Mouse (Mus musculus) brown adipose tissue, adult 24 weeks (tissue): ENCODE data around the gene Snx9. TPM values are rescaled to one million over a fixed set of nuclear protein-coding genes. Genes with fewer than 3 reads are reported as not detected.
A peak's percentile ranks its signal among the peaks of the same experiment; 100 is the strongest.

ENCODE experiments used
- H3K27ac ChIP-seq: fragments of 200-500 bp; replicated peaks from 2 replicates; pipeline ENCODE4 v1.5.1; 2012; ENCODE audit warnings: low read depth, mild to moderate bottlenecking, low read length
- H3K4me1 ChIP-seq: fragments of 200-500 bp; 2 replicates; pipeline ENCODE4 v1.6.1; 2012; ENCODE audit warnings: low read length, mixed read lengths; ENCODE audit not compliant: control insufficient read depth, insufficient read depth, insufficient read length
- H3K4me3 ChIP-seq: fragments of 200-500 bp; 2 replicates; pipeline ENCODE4 v1.5.1; 2012; ENCODE audit warnings: low read depth, mild to moderate bottlenecking, low read length, moderate library complexity; ENCODE audit not compliant: insufficient read depth
- polyA plus RNA-seq: library from polyadenylated mRNA; stranded (reverse); fragments of >200 nt; gene quantifications from 2 replicates; pipeline ENCODE4 v1.2.4, GENCODE M21; 2012; ENCODE audit not compliant: missing spikeins, insufficient read depth, insufficient read length

The Snx9 gene
- polyA plus RNA-seq, 1 experiment: 49.4 TPM

DNA sequence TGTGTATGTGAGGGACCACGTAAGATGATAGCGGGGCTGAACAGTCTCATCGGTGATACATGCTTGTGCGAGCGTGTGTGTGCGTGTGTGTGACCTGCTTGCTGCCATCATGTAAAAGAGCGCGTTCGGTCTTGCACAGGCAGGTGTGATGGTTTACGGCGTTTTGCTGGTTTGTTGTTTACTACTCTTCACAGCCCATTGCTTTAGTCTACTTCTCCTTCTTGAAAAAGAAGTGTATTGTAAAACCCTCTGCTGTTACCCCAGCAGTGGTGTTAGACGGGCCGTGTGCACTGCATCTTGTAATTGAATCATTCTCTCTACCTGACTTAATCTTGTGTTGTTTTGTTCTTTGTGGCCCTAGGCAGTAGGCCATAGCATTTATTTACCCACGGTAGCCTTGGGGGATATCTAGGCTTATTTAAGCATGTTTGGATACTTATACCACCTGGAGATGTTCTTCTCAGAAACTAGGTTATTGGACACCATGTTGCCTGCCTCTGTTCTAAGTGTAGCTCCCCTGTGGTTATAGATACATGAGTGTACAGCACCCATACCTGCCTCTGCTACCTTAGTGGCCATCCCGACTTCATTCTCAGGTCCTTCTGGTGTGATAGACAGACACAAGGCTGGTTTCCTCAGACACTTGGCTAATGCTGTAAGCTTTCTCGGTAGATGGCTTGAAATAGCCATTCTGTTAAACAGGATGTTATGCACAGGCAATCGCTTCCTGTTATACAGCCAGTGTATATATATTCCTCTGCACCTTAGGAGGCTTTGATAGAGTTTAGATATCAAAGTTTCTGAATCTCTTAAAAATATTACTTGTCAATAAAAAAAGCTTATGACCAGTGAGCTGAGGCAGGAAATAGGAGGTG, 56.4 kb downstream of the Snx9 start:
- Histone ChIP-seq H3K4me1 (peaks cover 8% of the 10 kb centered on the region), H3K4me3 (no peak overlapping the region)

DNA sequence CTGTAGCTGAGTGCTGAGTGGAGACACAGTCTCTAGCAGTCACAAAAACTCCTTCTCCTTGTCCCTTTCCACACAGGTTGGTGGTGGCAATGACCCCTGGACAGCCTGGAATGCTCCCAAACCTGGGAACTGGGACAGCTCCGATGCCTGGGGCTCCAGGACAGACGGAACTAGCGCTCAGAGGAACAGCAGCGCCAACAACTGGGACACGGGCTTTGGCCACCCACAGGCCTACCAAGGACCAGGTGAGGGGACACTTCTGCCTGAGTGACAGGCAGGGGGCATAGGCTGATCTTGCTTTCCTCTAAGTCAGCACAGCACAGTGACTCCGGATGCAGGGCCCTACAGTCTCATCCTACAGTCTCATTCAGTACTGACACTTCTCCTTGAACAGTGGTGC, 58.1 kb downstream of the Snx9 start:
- Histone ChIP-seq H3K27ac (no peak overlapping the region), H3K4me3 (no peak overlapping the region), H3K4me1 (0 out of 2 replicates have a peak, but pooled peaks cover 2% of the 10 kb centered on the region)

More for the DNA sequence above, 56.4 kb downstream of the Snx9 start:
- H3K27ac ChIP-seq: no peak overlapping the region

DNA sequence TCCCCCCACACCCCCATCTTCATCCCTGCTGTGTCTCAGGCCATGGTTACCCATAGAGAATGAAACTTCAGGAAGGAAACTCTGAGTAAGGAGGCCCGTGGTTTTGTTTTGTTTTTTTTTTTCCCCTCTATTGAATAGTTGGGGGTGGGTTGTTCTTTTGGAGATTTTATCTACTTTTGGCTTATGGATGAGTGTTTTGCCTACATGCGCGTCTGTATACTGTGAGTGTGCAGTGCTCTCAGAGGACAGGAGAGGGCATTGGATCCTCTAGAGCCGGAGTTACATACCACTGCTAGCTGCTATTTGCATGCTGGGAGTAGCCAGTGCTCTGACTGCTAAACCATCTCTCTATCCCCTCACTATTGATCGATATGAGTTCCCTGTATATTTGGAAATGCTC, 60.3 kb downstream of the Snx9 start:
- Histone ChIP-seq H3K27ac (no peak overlapping the region), H3K4me1 (0 out of 2 replicates have a peak, but pooled peaks cover 2% of the 10 kb centered on the region), H3K4me3 (no peak overlapping the region)

DNA sequence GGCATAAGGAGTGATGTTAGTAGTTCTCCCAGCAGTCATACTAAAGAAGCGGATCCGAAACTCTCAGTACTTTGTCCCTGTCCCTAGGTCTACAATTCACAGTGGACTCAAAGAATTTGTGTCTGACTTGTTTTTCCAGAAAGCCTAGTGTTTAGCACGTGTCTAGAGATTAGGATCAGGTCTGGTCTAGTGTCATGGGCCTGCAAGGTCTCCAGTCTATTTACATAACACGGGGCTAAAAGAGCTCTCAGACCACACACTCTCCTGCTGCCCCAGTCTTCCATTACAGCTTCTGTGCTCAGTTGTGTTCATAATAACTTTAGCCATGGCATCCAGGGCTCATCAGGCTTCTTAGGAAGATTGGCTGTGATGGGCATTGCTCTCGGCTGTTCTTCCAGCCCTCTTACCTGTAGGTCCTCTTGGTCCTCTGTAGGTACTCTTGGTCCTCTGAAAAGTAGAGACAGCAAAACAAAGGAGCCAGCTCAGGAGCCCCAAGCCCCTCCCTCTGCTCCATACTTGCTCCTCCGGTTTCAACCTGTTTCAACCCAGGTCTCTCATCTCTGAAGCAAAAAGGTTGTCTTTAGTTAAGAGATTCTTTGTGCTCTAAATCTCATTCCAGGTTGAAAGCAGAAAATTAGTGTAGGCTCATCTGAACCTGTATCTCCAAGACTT, 62.6 kb downstream of the Snx9 start:
- Histone ChIP-seq H3K27ac (no peak overlapping the region), H3K4me3 (no peak overlapping the region), H3K4me1 (no peaks in the 10 kb centered on the region)

DNA sequence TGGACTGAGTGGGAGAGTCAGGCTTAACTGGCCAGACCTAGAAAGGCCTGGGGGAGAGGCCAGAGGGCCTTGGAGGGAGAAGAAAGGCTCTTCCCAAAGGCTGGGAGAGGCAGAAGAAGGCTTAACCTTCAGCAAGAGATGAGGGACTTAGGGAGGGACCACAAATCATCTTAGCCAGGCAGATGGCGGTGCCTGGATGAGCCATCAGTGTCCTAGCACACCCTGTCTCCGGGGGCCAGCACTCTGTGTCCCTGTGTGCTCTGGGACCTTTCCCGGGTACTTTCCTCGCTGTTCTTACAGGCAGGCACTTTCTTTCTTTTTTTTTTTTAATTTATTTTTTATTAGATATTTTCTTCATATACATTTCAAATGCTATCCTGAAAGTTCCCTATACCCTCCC, 68.6 kb downstream of the Snx9 start:
- H3K4me3 ChIP-seq: no peak overlapping the region
- no peak overlapping the region for H3K27ac ChIP-seq
- no peaks in the 10 kb centered on the region; the same call in 1 of the 2 replicates for H3K4me1 ChIP-seq

DNA sequence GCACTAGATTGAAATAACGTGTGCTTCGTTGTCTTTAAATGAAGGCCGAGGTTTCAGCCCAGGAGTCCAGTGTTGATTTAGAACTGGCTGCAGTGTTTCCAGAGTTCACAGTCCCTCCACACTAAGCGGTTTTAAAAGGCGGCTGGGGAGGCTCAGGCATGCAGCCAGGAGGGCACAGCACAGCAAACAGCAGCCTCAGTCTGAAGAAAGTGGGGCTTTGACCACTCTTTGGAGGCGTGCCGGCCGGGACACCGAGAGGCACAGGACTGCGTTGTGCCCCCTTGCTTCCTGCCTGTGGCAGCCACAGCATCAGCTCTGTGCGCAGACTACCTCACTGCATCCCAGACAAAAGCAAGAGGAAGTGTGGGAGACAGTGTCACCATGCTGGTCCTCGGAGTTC, 70.5 kb downstream of the Snx9 start:
- Histone ChIP-seq H3K4me3 (no peak overlapping the region), H3K4me1 (no peaks in the 10 kb centered on the region; the same call in 1 of the 2 replicates), H3K27ac (no peak overlapping the region)

DNA sequence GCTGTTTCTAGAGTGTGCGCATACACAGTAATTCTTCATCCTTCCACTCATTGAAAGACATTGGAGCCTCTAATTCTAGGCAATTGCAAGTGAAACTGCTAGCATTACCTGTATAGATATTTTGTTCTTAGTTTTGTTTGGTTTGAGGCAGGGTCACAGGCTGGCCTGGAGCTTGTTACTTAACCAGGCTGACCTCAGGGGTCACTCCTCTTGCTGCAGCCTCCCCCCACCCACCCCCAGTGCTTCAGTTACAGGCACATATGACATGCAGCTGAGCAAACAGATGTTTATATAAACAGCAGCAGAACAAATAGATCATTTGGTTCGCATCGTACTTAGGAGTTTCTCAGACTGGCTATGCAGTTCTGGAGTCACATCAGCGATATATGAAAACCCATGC, 71.7 kb downstream of the Snx9 start:
- Histone ChIP-seq H3K4me3 (no peak overlapping the region), H3K27ac (no peak overlapping the region), H3K4me1 (no peaks in the 10 kb centered on the region; the same call in 1 of the 2 replicates)

DNA sequence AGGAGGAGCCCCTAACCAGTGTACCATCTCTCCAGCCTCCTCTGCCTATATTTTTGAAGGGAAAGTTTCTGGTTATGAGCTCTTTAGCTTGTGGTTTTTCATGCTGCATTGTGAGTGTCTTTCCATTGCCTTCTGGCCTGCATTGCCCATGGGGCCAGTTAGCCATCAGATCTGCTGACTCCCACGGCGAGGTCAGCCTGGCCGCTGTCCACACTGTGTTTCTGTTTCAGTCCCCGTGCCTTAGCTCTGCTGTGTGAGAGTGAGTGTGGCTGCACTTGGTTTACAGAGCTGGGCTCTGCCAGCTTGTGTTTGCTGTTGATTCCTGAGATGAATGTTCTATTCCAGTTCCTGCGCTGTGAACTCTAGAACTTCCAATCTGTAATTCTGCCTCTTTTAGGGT, 73.1 kb downstream of the Snx9 start:
- H3K4me3 ChIP-seq: no peak overlapping the region
- no peak overlapping the region for H3K27ac ChIP-seq
- H3K4me1 ChIP-seq: no peaks in the 10 kb centered on the region; the same call in 1 of the 2 replicates

DNA sequence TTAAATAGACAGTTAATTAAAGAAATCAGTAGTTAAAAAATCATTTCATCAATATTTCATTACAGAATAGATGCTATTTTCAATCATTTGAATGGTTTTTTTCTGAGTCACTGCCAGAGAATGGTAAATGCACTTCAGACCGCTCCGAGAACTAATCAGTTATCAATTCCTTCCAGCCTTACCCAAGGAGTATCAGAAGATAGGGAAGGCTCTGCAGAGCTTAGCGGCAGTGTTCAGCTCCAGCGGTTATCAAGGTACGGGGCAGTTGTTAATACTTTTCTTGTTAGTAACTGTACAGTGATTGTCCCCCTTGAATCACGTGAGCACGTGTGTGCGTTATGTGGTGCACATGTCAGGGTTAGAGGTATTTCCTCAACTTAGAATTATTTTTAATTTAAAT, 80.8 kb downstream of the Snx9 start:
- H3K4me3 ChIP-seq: no peak overlapping the region
- H3K27ac ChIP-seq: no peak overlapping the region
- no peaks in the 10 kb centered on the region for H3K4me1 ChIP-seq

DNA sequence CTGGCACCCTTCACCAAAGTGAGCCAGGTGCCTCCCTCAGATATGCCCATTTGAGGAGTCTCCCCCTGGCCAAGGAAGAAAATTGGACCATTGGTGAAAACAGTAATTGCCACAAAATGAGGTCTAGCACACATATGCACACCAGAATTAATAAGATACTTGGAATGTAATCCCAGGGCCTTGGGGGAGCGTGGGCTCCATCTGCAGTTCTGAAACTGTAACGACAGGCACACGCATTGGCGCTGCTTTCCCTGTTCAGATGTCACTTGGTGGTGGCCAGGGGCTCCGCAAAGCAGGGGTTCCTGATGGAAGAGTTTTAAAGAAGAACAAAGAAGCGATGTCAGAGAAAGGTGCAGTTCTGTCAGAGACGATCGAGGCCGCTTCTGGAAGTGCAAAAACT, 82.2 kb downstream of the Snx9 start:
- no peak overlapping the region for H3K4me3 ChIP-seq
- no peaks in the 10 kb centered on the region for H3K4me1 ChIP-seq
- H3K27ac ChIP-seq: no peak overlapping the region

DNA sequence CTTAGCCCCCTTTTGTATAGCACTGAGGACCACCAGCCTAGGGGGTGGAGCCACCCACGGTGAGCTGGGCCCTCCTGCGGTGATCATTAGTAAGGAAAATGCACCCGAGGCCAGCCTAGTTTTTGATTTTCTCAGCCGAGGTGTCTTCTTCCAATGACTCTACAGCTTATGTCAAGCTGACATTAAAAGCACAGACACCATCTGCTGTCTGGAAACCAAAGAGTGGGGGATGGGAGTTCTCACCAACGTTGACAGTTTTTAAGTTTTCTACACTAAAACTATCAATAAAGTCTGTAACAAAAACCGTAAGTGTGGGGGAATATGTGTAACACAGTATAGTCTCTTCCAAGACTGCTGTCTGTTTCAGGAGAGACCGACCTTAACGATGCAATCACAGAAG, 83.1 kb downstream of the Snx9 start:
- H3K4me3 ChIP-seq: no peak overlapping the region
- no peaks in the 10 kb centered on the region for H3K4me1 ChIP-seq
- no peak overlapping the region for H3K27ac ChIP-seq

DNA sequence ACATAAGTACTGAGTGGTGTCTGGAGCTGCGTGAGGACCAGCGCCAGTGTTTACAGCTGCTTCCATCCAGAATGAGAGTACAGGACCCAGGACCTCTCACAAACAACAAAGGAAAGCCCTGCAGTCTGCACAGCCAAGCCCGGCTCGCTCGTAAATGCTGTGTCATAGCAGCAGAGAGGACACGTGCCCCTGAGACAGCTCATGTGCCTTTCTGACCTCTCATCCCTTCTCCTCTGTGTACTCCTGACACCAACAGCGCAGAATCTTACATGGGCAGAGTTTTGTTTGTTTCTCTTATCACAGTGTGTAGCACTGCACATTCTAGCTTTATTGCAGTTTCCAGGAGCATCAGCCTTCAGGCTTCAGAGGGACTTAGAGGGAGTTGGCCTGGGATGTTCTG, 85.6 kb downstream of the Snx9 start:
- no peak overlapping the region for H3K4me3 ChIP-seq
- no peak overlapping the region for H3K27ac ChIP-seq
- H3K4me1 ChIP-seq: no peaks in the 10 kb centered on the region

DNA sequence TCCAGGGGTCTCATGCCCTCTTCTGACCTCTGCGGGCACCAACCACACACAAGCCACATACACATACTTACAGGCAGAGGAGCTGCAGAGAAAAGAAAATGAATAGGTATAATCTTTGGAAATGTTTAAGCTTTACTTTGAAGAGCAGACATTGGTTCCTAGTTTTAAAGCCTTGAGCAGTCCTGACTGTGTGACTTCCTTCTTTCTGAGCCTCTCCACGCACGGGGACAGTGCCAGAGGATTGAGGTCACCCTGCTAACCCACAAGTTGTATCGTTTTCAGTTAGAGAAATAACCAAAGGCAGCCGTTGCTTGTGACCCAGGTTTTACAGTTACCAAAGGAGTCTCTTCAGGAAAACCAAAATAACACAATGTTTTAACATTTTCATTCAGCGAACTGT, 87.9 kb downstream of the Snx9 start:
- Histone ChIP-seq H3K27ac (no peak overlapping the region), H3K4me3 (no peak overlapping the region), H3K4me1 (no peaks in the 10 kb centered on the region)

DNA sequence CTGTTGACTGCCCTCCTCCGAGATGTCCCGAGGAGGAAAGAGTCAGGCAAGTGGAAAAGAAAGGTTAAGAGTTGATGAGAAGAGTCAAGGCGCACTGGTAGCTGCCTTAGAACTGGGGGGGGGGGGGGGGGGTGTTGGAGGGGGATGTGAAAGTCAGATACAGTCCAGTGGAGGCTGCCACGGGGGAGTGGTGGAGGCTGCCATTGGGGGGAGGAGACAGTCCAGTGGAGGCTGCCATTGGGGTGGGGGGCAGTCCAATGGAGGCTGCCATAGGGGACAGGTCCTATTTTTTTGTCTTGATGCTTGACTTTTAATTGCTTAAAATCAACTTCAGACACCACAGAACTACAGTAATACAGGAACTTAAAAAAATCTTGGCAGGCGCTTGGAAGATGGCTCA, 91.0 kb downstream of the Snx9 start:
- peaks cover 9% of the 10 kb centered on the region for H3K4me1 ChIP-seq
- H3K27ac ChIP-seq: no peak overlapping the region
- no peak overlapping the region for H3K4me3 ChIP-seq

DNA sequence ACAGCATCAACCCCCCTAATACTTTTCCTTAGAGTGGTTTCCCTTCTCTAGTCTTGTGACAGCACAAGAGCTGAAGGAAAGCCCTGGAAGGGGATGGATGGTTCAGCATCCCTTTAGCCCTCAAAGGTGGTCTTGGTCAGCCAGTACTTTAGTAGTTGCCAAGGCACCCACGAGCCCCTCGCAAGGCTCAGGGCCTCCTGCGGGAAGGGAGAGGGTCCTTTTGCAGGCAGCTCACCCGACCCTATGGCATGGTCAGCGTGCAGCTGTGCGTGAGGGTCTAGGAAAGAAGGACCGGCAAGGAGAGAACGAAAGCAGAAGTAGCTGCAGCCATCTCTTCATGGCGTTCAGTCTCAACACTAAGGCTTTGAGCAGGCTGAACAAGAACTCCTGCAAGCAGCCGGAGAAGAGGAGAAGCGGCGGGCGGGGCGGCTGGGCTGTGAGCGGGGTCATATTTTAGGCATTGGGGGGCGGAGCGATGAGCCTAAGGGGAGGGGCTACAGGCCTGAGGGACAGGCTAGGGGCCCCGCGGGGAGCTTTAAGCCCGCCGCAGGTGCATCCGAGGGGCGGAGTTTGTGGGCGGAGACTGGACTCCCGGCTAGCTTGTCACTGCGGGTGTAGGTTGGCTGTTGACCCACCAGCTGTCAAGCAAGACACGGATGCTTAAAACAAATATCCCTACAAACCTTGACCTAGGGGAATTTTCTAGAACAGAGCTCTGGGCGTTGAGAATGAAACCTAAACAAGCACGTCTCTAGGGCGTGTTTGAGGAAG, 93.6 kb downstream of the Snx9 start:
- H3K4me3 ChIP-seq: peak overlapping the region; percentile 38
- H3K27ac ChIP-seq: peak overlapping the region; percentile 53; the same call in 1 of the 2 replicates
- peaks cover 9% of the 10 kb centered on the region for H3K4me1 ChIP-seq
